16 mouse cellular contexts compared by ENCODE assay signal in the genomic region with DNA sequence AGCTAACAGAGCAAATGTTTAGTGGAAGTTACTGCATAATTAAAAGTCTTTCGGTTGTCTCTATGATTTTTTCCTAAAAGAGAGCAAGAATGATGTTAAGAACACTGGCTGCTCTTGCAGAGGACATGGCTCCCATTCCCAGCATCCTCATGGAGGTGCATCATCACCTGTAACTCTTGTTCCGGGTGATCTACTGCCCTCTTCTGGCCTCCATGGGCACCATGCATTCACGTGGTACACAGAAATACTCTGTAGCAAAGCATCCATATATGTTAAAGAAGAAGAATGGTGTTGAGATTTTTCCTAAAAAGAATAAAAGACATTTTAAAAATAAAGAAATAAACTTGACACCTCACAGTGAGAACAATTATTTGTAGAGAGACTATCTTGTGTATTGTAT. TPM values are rescaled to one million over a fixed set of nuclear protein-coding genes. Genes with fewer than 3 reads are reported as not detected.
DNase-seq lines count a peak whose midpoint lies in the region; ATAC-seq and TF ChIP-seq lines count a peak whose summit lies in the region.
"Had no signal": no experiment of that assay in that cellular context is flagged by ENCODE, and none has a peak within 500 bp of the region (broad histone marks: within the 10 kb centered on the region; RNA-seq: fewer than 3 reads in every experiment).

No protein-coding gene starts in this region.

- H3K36me3 ChIP-seq in hindbrain, postnatal 0 days (ENCODE audit: insufficient read depth, low read length), result no peaks in the 10 kb centered on the region
- H3K36me3 ChIP-seq in hindbrain, embryonic 10.5 days, result no peaks in the 10 kb centered on the region
- no peaks in the 10 kb centered on the region for H3K36me3 ChIP-seq in liver, embryonic 14.5 days (replicated peaks; ENCODE audit: control insufficient read depth, insufficient read depth, low read depth)
- H3K36me3 ChIP-seq in liver, embryonic 11.5 days (ENCODE audit: control insufficient read depth, insufficient read depth, low read length), result no peaks in the 10 kb centered on the region
- no peaks in the 10 kb centered on the region for H3K36me3 ChIP-seq in splenic B cell, adult 2 months (ENCODE audit: control insufficient read depth, insufficient read depth, low read length, poor library complexity, severe bottlenecking)
- H3K36me3 ChIP-seq: embryonic facial prominence, embryonic 10.5 days; limb, embryonic 15.5 days; lung, embryonic 15.5 days; midbrain, embryonic 12.5 days had no signal

- H3K9me3 ChIP-seq in hindbrain, postnatal 0 days (ENCODE audit: low read length), result no peaks in the 10 kb centered on the region
- H3K9me3 ChIP-seq in hindbrain, embryonic 10.5 days, result no peaks in the 10 kb centered on the region
- no peaks in the 10 kb centered on the region for H3K9me3 ChIP-seq in liver, embryonic 14.5 days (ENCODE audit: control insufficient read depth, low read length)
- no peaks in the 10 kb centered on the region for H3K9me3 ChIP-seq in liver, embryonic 11.5 days (ENCODE audit: control insufficient read depth, low read length)
- H3K9me3 ChIP-seq: embryonic facial prominence, embryonic 10.5 days; limb, embryonic 15.5 days; lung, embryonic 15.5 days; midbrain, embryonic 12.5 days had no signal

- 0 out of 2 replicates have a peak, but pooled peaks have one; percentile 6 for TF ChIP-seq CTCF in hindbrain, postnatal 0 days (IDR thresholded peaks at IDR 0.05; ENCODE audit: low read depth)
- TF ChIP-seq CTCF in liver, embryonic 14.5 days (IDR thresholded peaks at IDR 0.05; ENCODE audit: low read depth), result peak; percentile 54
- peak; percentile 36; the same call in 1 of the 2 replicates for TF ChIP-seq CTCF in bone marrow, adult 2 months (IDR thresholded peaks at IDR 0.05; ENCODE audit: control insufficient read depth, insufficient read depth, low read length)

- no peaks in the 10 kb centered on the region for H3K27me3 ChIP-seq in hindbrain, postnatal 0 days (ENCODE audit: insufficient read depth, low read length)
- peaks cover 7% of the 10 kb centered on the region; the same call in 1 of the 2 replicates for H3K27me3 ChIP-seq in hindbrain, embryonic 10.5 days (ENCODE audit: insufficient read depth, poor library complexity, severe bottlenecking)
- no peaks in the 10 kb centered on the region for H3K27me3 ChIP-seq in liver, embryonic 14.5 days (ENCODE audit: control insufficient read depth, insufficient read depth, low read length)
- H3K27me3 ChIP-seq in liver, embryonic 11.5 days (replicated peaks; ENCODE audit: control insufficient read depth, insufficient read depth, low read length), result no peaks in the 10 kb centered on the region
- no peaks in the 10 kb centered on the region for H3K27me3 ChIP-seq in splenic B cell, adult 2 months (ENCODE audit: control insufficient read depth, insufficient read depth, low read length, poor library complexity, severe bottlenecking)
- H3K27me3 ChIP-seq: limb, embryonic 15.5 days; lung, embryonic 15.5 days; midbrain, embryonic 12.5 days had no signal

- no peak overlapping the region for H3K4me3 ChIP-seq in hindbrain, postnatal 0 days (ENCODE audit: low read length)
- H3K4me3 ChIP-seq in hindbrain, embryonic 10.5 days, result no peak overlapping the region
- no peak overlapping the region for H3K4me3 ChIP-seq in liver, embryonic 14.5 days (ENCODE audit: insufficient read depth in 1 of 2, low read depth in 2 of 2, low read length in 2 of 2)
- no peak overlapping the region for H3K4me3 ChIP-seq in liver, embryonic 11.5 days (ENCODE audit: low read depth, low read length)
- H3K4me3 ChIP-seq in bone marrow, adult 2 months (replicated peaks; ENCODE audit: control insufficient read depth, low read depth, low read length), result no peak overlapping the region
- H3K4me3 ChIP-seq: embryonic facial prominence, embryonic 10.5 days; limb, embryonic 15.5 days; lung, embryonic 15.5 days; midbrain, embryonic 12.5 days had no signal

- no peak overlapping the region for H3K27ac ChIP-seq in hindbrain, postnatal 0 days
- H3K27ac ChIP-seq in hindbrain, embryonic 10.5 days, result no peak overlapping the region
- H3K27ac ChIP-seq in liver, embryonic 14.5 days, result no peak overlapping the region
- H3K27ac ChIP-seq in liver, embryonic 11.5 days (ENCODE audit: low read depth, low read length), result no peak overlapping the region
- no peak overlapping the region for H3K27ac ChIP-seq in bone marrow, adult 2 months (ENCODE audit: control insufficient read depth, insufficient read depth, low read depth, low read length, poor library complexity)
- H3K27ac ChIP-seq: embryonic facial prominence, embryonic 10.5 days; limb, embryonic 15.5 days; lung, embryonic 15.5 days; midbrain, embryonic 12.5 days had no signal

- DNase-seq in hindbrain, postnatal 0 days (ENCODE audit: low spot score), result no peak
- DNase-seq in hindbrain, embryonic 10.5 days (ENCODE audit: low spot score), result no peak
- no peak for DNase-seq in liver, embryonic 14.5 days (ENCODE audit: low read depth in 3 of 3, low spot score in 3 of 3)
- no peak for DNase-seq in liver, embryonic 11.5 days (ENCODE audit: low spot score)
- DNase-seq in splenic B cell, adult 2 months (ENCODE audit: low read depth, low spot score), result peak; percentile 18
- no peak for DNase-seq in yolk sac, embryonic 10.5 days (ENCODE audit: low spot score)
- DNase-seq: cerebellum, adult 8-10 months; gastrocnemius, postnatal 14 days; heart, adult 18-20 months; thymus, postnatal 14 days had no signal

- no peak overlapping the region for H3K9ac ChIP-seq in hindbrain, postnatal 0 days (replicated peaks; ENCODE audit: low read length)
- no peak overlapping the region for H3K9ac ChIP-seq in liver, embryonic 14.5 days (replicated peaks)
- no peak overlapping the region for H3K9ac ChIP-seq in liver, embryonic 11.5 days (ENCODE audit: low read depth, low read length)
- H3K9ac ChIP-seq: limb, embryonic 15.5 days; lung, embryonic 15.5 days; midbrain, embryonic 12.5 days had no signal

- H3K4me2 ChIP-seq in hindbrain, postnatal 0 days (ENCODE audit: low read depth, low read length), result no peak overlapping the region
- H3K4me2 ChIP-seq in liver, embryonic 14.5 days (ENCODE audit: low read depth), result no peak overlapping the region
- H3K4me2 ChIP-seq in liver, embryonic 11.5 days, result no peak overlapping the region
- H3K4me2 ChIP-seq: limb, embryonic 15.5 days; lung, embryonic 15.5 days; midbrain, embryonic 12.5 days had no signal

- no peak for ATAC-seq in hindbrain, postnatal 0 days
- ATAC-seq in liver, embryonic 14.5 days (ENCODE audit: insufficient read depth), result no peak
- no peak for ATAC-seq in liver, embryonic 11.5 days (replicated peaks; ENCODE audit: low FRiP score)
- ATAC-seq: inflammation-experienced regulatory T-cells, adult 6 months had no signal

- WGBS in hindbrain, postnatal 0 days, result 82% methylated on average over 3 of the region's 3 CpGs
- 78% methylated on average over 3 of the region's 3 CpGs for WGBS in hindbrain, embryonic 10.5 days
- 66% methylated on average over 3 of the region's 3 CpGs for WGBS in liver, embryonic 14.5 days (ENCODE audit: insufficient replicate concordance)
- 74% methylated on average over 3 of the region's 3 CpGs for WGBS in liver, embryonic 11.5 days
- WGBS in bone marrow, adult 2 months, result 84% methylated on average over 3 of the region's 3 CpGs

- H3K4me1 ChIP-seq in hindbrain, postnatal 0 days (ENCODE audit: insufficient read depth, low read length), result peaks cover 6% of the 10 kb centered on the region; the same call in 1 of the 2 replicates
- peaks cover 25% of the 10 kb centered on the region; the same call in 1 of the 2 replicates for H3K4me1 ChIP-seq in hindbrain, embryonic 10.5 days (replicated peaks)
- H3K4me1 ChIP-seq in liver, embryonic 14.5 days (replicated peaks; ENCODE audit: control insufficient read depth in 2 of 2, insufficient read depth in 2 of 2, low read length in 1 of 2), result peaks cover 0 to 4% of the 10 kb centered on the region in 2 experiments; a peak in 3 of 4 replicates
- 0 out of 2 replicates have a peak, but pooled peaks cover 4% of the 10 kb centered on the region for H3K4me1 ChIP-seq in liver, embryonic 11.5 days (replicated peaks; ENCODE audit: control insufficient read depth, insufficient read depth, low read length)
- H3K4me1 ChIP-seq in bone marrow, adult 2 months (ENCODE audit: control insufficient read depth, insufficient read depth, low read length), result no peaks in the 10 kb centered on the region; the same call in 1 of the 2 replicates
- H3K4me1 ChIP-seq: midbrain, embryonic 12.5 days had no signal

- TF ChIP-seq EP300 in liver, embryonic 14.5 days (IDR thresholded peaks at IDR 0.05; ENCODE audit: low read depth), result no peak

- no peak for TF ChIP-seq POLR2A in bone marrow, adult 2 months (IDR thresholded peaks at IDR 0.05; ENCODE audit: borderline replicate concordance, control insufficient read depth, low read depth, low read length)

RNA-seq across cellular contexts. Expression of a gene that starts 3.0 kb away (rescaled TPM):
- total RNA-seq in hindbrain, postnatal 0 days (2014; rRNA removed), result 107 and 109 TPM in 2 replicates
- 88.5 and 90.6 TPM in 2 replicates for polyA plus RNA-seq in hindbrain, postnatal 0 days (2015; fragmentation: Nextera tagmentation; extraction: Ambion mirVana)
- 59.6 and 61.3 TPM in 2 replicates for polyA plus RNA-seq in hindbrain, embryonic 10.5 days (2016; fragmentation: Nextera tagmentation; extraction: Ambion mirVana)
- polyA plus RNA-seq in liver, embryonic 14.5 days (2012; rRNA removed), result 4.9 and 7.0 TPM in 2 replicates
- polyA plus RNA-seq in liver, embryonic 14.5 days (2014; fragmentation: Nextera tagmentation; extraction: Ambion mirVana), result 11.9 and 12.6 TPM in 2 replicates
- polyA plus RNA-seq in liver, embryonic 11.5 days (2014; fragmentation: Nextera tagmentation; extraction: Ambion mirVana), result 44.1 and 50.0 TPM in 2 replicates
- 9.5 and 18.0 TPM in 2 replicates for polyA plus RNA-seq in bone marrow, adult 2 months (2011; ENCODE audit: insufficient read depth, insufficient read length, low replicate concordance, missing spikeins)
